Mouse (Mus musculus) CH12.LX (cell line): Measurements from ENCODE around the gene Pik3r2. TPM values are rescaled to one million over a fixed set of nuclear protein-coding genes. Genes with fewer than 3 reads are reported as not detected.
A peak's percentile ranks its signal among the peaks of the same experiment; 100 is the strongest.

Experiments used
- DNase-seq: peaks from one replicate; pipeline ENCODE4 v3.0.0-alpha.2; 2013; ENCODE audit errors: extremely low read depth
- H3K27ac ChIP-seq: 2 replicates; pipeline ENCODE4 v1.5.1; 2012; ENCODE audit warnings: low read depth, mild to moderate bottlenecking, control low read depth, moderate library complexity; ENCODE audit not compliant: insufficient read depth
- H3K27me3 ChIP-seq: replicated peaks from 2 replicates; pipeline ENCODE3; 2012; ENCODE audit warnings: inconsistent platforms
- H3K36me3 ChIP-seq, 2 experiments: replicated peaks in 1 of 2; 2 replicates each; pipeline versions ENCODE3 to v1.6.1; 2012; ENCODE audit warnings: inconsistent platforms in 1 of 2, low read length in 1 of 2, mild to moderate bottlenecking in 1 of 2, mixed read lengths in 1 of 2, moderate library complexity in 1 of 2; ENCODE audit not compliant: control insufficient read depth in 1 of 2, insufficient read depth in 1 of 2
- H3K4me1 ChIP-seq, 2 experiments: 2 replicates each; pipeline ENCODE4 v1.6.1; 2012; ENCODE audit warnings: inconsistent platforms in 1 of 2, moderate library complexity in 1 of 2; ENCODE audit not compliant: insufficient read depth in 2 of 2, control insufficient read depth in 1 of 2
- H3K4me2 ChIP-seq: 2 replicates; pipeline ENCODE4 v1.6.1; 2012; ENCODE audit warnings: low read depth, mild to moderate bottlenecking, control low read depth; ENCODE audit not compliant: poor library complexity, insufficient read depth, severe bottlenecking
- H3K4me3 ChIP-seq, 3 experiments: fragments of 150-350 bp in 1 of 3; sonication (generic) in 1 of 3; replicated peaks in 1 of 3; 2 replicates each; pipeline versions ENCODE3 to v1.5.1; 2011 to 2012; ENCODE audit warnings: low read depth in 2 of 3, low read length in 2 of 3, mild to moderate bottlenecking in 2 of 3, moderate library complexity in 2 of 3, control low read depth in 1 of 3, improper control_type of control experiment in 1 of 3, inconsistent platforms in 1 of 3, mixed read lengths in 1 of 3; ENCODE audit not compliant: poor library complexity in 1 of 3
- H3K79me2 ChIP-seq: replicated peaks from 2 replicates; pipeline ENCODE4 v1.6.1; 2012; ENCODE audit warnings: mild to moderate bottlenecking, moderate library complexity; ENCODE audit not compliant: control insufficient read depth, poor library complexity, insufficient read depth, severe bottlenecking; ENCODE audit errors: extremely low read depth
- H3K9ac ChIP-seq: 2 replicates; pipeline ENCODE4 v1.6.1; 2012; ENCODE audit warnings: low read depth, mild to moderate bottlenecking, control low read depth, moderate library complexity; ENCODE audit not compliant: insufficient read depth
- H3K9me3 ChIP-seq: replicated peaks from 2 replicates; pipeline ENCODE3; 2012; ENCODE audit warnings: low read length, inconsistent platforms, mixed read lengths
- CHD1 ChIP-seq: IDR thresholded peaks from 2 replicates; pipeline ENCODE4 v1.6.1; 2012; ENCODE audit warnings: low read depth, low read length, improper control_type of control experiment, inconsistent platforms
- ELF1 ChIP-seq: IDR thresholded peaks from 2 replicates; pipeline ENCODE4 v1.6.1; 2014; ENCODE audit warnings: low read depth, mild to moderate bottlenecking, inconsistent platforms, low read length, improper control_type of control experiment
- EP300 ChIP-seq: IDR thresholded peaks from 2 replicates; pipeline ENCODE4 v1.6.1; 2011; ENCODE audit warnings: low read length, improper control_type of control experiment
- ETS1 ChIP-seq: conservative IDR thresholded peaks from 2 replicates; pipeline ENCODE4 v1.6.1; 2012; ENCODE audit warnings: low read depth, mild to moderate bottlenecking, inconsistent platforms, low read length, improper control_type of control experiment, moderate library complexity
- GABPA ChIP-seq: IDR thresholded peaks from 2 replicates; pipeline ENCODE4 v1.6.1; 2012; ENCODE audit warnings: low read depth, low read length, improper control_type of control experiment, inconsistent platforms; ENCODE audit not compliant: insufficient replicate concordance
- HCFC1 ChIP-seq: IDR thresholded peaks from 2 replicates; pipeline ENCODE4 v1.6.1; 2012; ENCODE audit warnings: low read depth, mild to moderate bottlenecking, inconsistent platforms, low read length, improper control_type of control experiment
- IRF4 ChIP-seq: IDR thresholded peaks from 2 replicates; pipeline ENCODE4 v1.6.1; 2014; ENCODE audit warnings: low read depth, mild to moderate bottlenecking, inconsistent platforms, low read length, improper control_type of control experiment
- JUND ChIP-seq: conservative IDR thresholded peaks from 2 replicates; pipeline ENCODE4 v1.6.1; 2011; ENCODE audit warnings: low read depth, low read length, improper control_type of control experiment
- KAT2A ChIP-seq: IDR thresholded peaks from 2 replicates; pipeline ENCODE4 v1.6.1; 2012; ENCODE audit warnings: low read length, improper control_type of control experiment, inconsistent platforms; ENCODE audit not compliant: insufficient replicate concordance
- MAFK ChIP-seq: IDR thresholded peaks from 2 replicates; pipeline ENCODE4 v1.6.1; 2011; ENCODE audit warnings: low read length, improper control_type of control experiment; ENCODE audit not compliant: insufficient replicate concordance
- MAX ChIP-seq: IDR thresholded peaks from 2 replicates; pipeline ENCODE4 v1.6.1; 2011; ENCODE audit warnings: low read length, improper control_type of control experiment
- MAZ ChIP-seq: IDR thresholded peaks from 2 replicates; pipeline ENCODE4 v1.6.1; 2012; ENCODE audit warnings: low read depth, mild to moderate bottlenecking, inconsistent platforms, low read length, improper control_type of control experiment, moderate library complexity
- MEF2A ChIP-seq: IDR thresholded peaks from 2 replicates; pipeline ENCODE4 v1.6.1; 2014; ENCODE audit warnings: low read depth, mild to moderate bottlenecking, inconsistent platforms, low read length, improper control_type of control experiment, borderline replicate concordance
- NELFE ChIP-seq: IDR thresholded peaks from 2 replicates; pipeline ENCODE4 v1.6.1; 2011; ENCODE audit warnings: low read depth, low read length, improper control_type of control experiment
- NRF1 ChIP-seq: IDR thresholded peaks from 2 replicates; pipeline ENCODE4 v1.6.1; 2014; ENCODE audit warnings: low read depth, mild to moderate bottlenecking, inconsistent platforms, low read length, improper control_type of control experiment, moderate library complexity
- PAX5 ChIP-seq: IDR thresholded peaks from 2 replicates; pipeline ENCODE4 v1.6.1; 2012; ENCODE audit warnings: low read length, inconsistent platforms, mixed read lengths
- POLR2A ChIP-seq: IDR thresholded peaks from 2 replicates; pipeline ENCODE4 v1.6.1; 2011; ENCODE audit warnings: low read depth, mild to moderate bottlenecking, improper control_type of control experiment, low read length
- POLR2AphosphoS2 ChIP-seq: IDR thresholded peaks from 2 replicates; pipeline ENCODE4 v1.6.1; 2011; ENCODE audit warnings: low read depth, low read length, improper control_type of control experiment
- RAD21 ChIP-seq: IDR thresholded peaks from 2 replicates; pipeline ENCODE4 v1.6.1; 2011; ENCODE audit warnings: low read depth, mild to moderate bottlenecking, low read length, improper control_type of control experiment, moderate library complexity
- SIN3A ChIP-seq: IDR thresholded peaks from 2 replicates; pipeline ENCODE4 v1.6.1; 2012; ENCODE audit warnings: low read length, improper control_type of control experiment, inconsistent platforms
- SMC3 ChIP-seq: IDR thresholded peaks from 2 replicates; pipeline ENCODE4 v1.6.1; 2011; ENCODE audit warnings: low read depth, low read length, improper control_type of control experiment
- TCF12 ChIP-seq: IDR thresholded peaks from 2 replicates; pipeline ENCODE4 v1.6.1; 2014; ENCODE audit warnings: low read depth, mild to moderate bottlenecking, inconsistent platforms, low read length, improper control_type of control experiment
- UBTF ChIP-seq: IDR thresholded peaks from 2 replicates; pipeline ENCODE4 v1.6.1; 2012; ENCODE audit warnings: low read depth, mild to moderate bottlenecking, inconsistent platforms, low read length, improper control_type of control experiment, moderate library complexity
- USF1 ChIP-seq: IDR thresholded peaks from 2 replicates; pipeline ENCODE4 v1.6.1; 2014; ENCODE audit warnings: low read depth, mild to moderate bottlenecking, inconsistent platforms, low read length, improper control_type of control experiment
- USF2 ChIP-seq: conservative IDR thresholded peaks from 2 replicates; pipeline ENCODE4 v1.6.1; 2011; ENCODE audit warnings: low read depth, low read length, improper control_type of control experiment
- ZC3H11A ChIP-seq: IDR thresholded peaks from 2 replicates; pipeline ENCODE4 v1.6.1; 2012; ENCODE audit warnings: low read depth, mild to moderate bottlenecking, inconsistent platforms, low read length, improper control_type of control experiment
- ZKSCAN1 ChIP-seq: IDR thresholded peaks from 2 replicates; pipeline ENCODE4 v1.6.1; 2012; ENCODE audit warnings: low read depth, inconsistent platforms, low read length, improper control_type of control experiment, borderline replicate concordance
- ZMIZ1 ChIP-seq: IDR thresholded peaks from 2 replicates; pipeline ENCODE4 v1.6.1; 2012; ENCODE audit warnings: low read depth, mild to moderate bottlenecking, inconsistent platforms, low read length, improper control_type of control experiment
- ZNF384 ChIP-seq: IDR thresholded peaks from 2 replicates; pipeline ENCODE4 v1.6.1; 2012; ENCODE audit warnings: low read depth, low read length, improper control_type of control experiment, inconsistent platforms
- dilution Hi-C: fragments of 300-500 bp; cut with MboI; formaldehyde crosslinking; loops from 2 replicates; pipeline ENCODE4 v1.14.3; 2020; ENCODE audit warnings: low sequenced_read_pairs; ENCODE audit not compliant: extremely low pct_unique_long_range_greater_than_20kb, extremely low pct_ligation_motif_present
- in situ Hi-C: fragments of 300-500 bp; cut with MboI; formaldehyde crosslinking; loops from 3 replicates; pipeline ENCODE4 v1.14.3; 2019; ENCODE audit warnings: low sequenced_read_pairs, low pct_ligation_motif_present, low pct_unique_long_range_greater_than_20kb, mixed read lengths
- polyA plus RNA-seq: library from polyadenylated mRNA; unstranded; fragments of >175 nt; gene quantifications from 2 replicates; pipeline ENCODE4 v1.2.1, GENCODE M21; 2012; ENCODE audit warnings: low read depth; ENCODE audit not compliant: insufficient read length
- total RNA-seq, 2 experiments: library from RNA; depleted of rRNA; stranded (reverse); fragments of 300-350 nt in 1 of 2; fragments of >200 nt in 1 of 2; gene quantifications; 2 replicates each; pipeline ENCODE4 v1.2.3; 2012 to 2014

Pik3r2 gene
- total and polyA plus RNA-seq, 3 experiments, result 13.8 to 45.9 (median 25.8) TPM

DNA sequence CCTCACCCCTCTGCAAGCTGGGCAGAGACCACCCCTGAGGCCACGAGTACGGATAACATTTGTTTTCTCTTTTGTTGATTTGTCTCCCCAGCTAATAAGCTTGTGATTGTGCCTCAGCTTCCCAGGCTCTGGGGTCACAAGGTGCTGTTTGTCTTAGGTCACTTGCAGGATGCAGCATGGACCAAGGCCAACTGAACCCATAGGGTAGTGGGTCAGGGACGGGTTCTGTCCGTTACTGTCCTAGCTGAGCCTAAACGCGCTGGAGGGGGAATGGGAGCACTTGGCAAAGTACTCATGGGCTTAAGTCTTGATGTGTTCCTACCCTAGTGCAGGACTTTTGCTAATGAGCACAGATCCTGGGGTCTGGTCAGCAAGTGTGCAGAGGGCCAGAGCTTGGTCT is 9.0 kb downstream of the Pik3r2 start:
- dilution Hi-C loops (no loop called here), in situ Hi-C loops (loop anchor here (5.0 kb wide), 1 partner anchor 35 kb away; no protein-coding TSS in a partner anchor)
- H3K27ac ChIP-seq, result peak overlapping the region; percentile 49; the same call in 1 of the 2 replicates
- TF ChIP-seq MAZ, result no peak
- TF ChIP-seq HCFC1, result no peak
- TF ChIP-seq RAD21, result no peak
- TF ChIP-seq NRF1, result no peak
- TF ChIP-seq POLR2AphosphoS2, result no peak
- TF ChIP-seq GABPA, result no peak
- TF ChIP-seq MAFK, result no peak
- TF ChIP-seq POLR2A, result no peak
- no peak for TF ChIP-seq NELFE
- TF ChIP-seq IRF4, result no peak
- no peak for TF ChIP-seq ZKSCAN1
- TF ChIP-seq UBTF, result no peak
- TF ChIP-seq ETS1, result no peak
- H3K4me1 ChIP-seq, result peaks cover 38 to 75% of the 10 kb centered on the region in 2 experiments
- H3K4me3 ChIP-seq, result no peak overlapping the region
- no peak overlapping the region for H3K9ac ChIP-seq
- 0 out of 2 replicates have a peak overlapping the region, but pooled peaks have one; percentile 17 for H3K4me2 ChIP-seq
- H3K9me3 ChIP-seq, result no peaks in the 10 kb centered on the region
- peaks cover 44 to 68% of the 10 kb centered on the region in 2 experiments for H3K36me3 ChIP-seq
- H3K79me2 ChIP-seq, result no peaks in the 10 kb centered on the region
- H3K27me3 ChIP-seq, result no peaks in the 10 kb centered on the region
- DNase-seq, result no peak

DNA sequence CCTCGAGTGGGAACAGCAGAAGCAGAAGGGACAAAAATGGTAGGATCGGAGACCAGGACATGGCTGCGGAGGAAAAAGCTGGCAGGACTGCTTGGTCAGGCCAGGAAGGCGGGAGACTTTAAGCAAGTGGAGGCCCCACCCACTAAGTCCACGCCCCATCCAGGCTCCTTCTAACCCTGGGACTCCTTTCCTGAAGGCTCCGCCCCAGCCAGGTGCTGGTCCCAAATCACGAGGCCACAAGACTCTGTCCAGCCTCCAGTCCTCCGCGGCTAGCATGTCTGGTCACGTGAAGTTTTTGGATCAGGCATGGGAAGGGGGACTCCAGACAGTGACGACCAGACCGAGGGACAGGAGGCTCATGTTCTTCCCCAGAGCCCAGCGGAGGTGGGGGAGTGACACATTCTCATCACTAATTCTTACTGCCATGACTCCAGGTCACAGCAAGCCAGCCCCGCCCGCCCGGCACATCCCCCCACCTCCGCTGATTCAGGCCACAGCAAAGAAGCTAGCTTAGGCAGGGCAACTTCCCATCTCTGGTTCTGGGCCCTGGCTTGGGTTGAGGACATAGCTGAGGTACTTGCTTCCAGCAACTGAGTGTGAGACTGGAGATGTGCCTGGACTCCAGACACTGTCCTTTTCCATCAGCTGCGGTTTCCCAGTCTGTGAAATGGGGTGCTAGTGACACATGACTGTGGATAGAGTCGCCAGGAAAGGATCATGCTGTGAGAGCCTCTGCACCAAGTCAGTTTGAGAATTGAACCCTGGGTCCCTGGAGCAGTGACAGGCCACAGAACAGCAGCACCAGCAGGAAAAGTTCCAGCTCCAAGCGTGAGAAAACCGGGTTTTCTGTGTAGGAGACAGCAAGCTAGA is 9.7 kb downstream of the Pik3r2 start:
- Histone ChIP-seq H3K79me2 (no peaks in the 10 kb centered on the region), H3K4me1 (peaks cover 31 to 75% of the 10 kb centered on the region in 2 experiments), H3K27me3 (no peaks in the 10 kb centered on the region), H3K9ac (peak overlapping the region; percentile 41), H3K4me2 (peak overlapping the region; percentile 69), H3K27ac (peak overlapping the region; percentile 75), H3K36me3 (peaks cover 39 to 69% of the 10 kb centered on the region in 2 experiments), H3K4me3 (peak overlapping the region; percentile 62 to 69 (median 65)), H3K9me3 (no peaks in the 10 kb centered on the region)
- DNase-seq, result peak; percentile 88
- in situ Hi-C loops, result loop anchor here (5.0 kb wide), 1 partner anchor 35 kb away; no protein-coding TSS in a partner anchor
- dilution Hi-C loops, result no loop called here
- TF ChIP-seq MAX (0 out of 2 replicates have a peak, but pooled peaks have one; percentile 52), POLR2A (peak; percentile 93), USF1 (peak; percentile 67), PAX5 (no peak), HCFC1 (no peak), NRF1 (no peak), ZC3H11A (no peak), MEF2A (0 out of 2 replicates have a peak, but pooled peaks have one; percentile 28), EP300 (no peak), UBTF (no peak), SIN3A (no peak), ELF1 (no peak), JUND (no peak), CHD1 (no peak), RAD21 (no peak), SMC3 (no peak), ZKSCAN1 (no peak), ZMIZ1 (peak; percentile 89), GABPA (no peak), ZNF384 (no peak), TCF12 (peak; percentile 57; the same call in 1 of the 2 replicates), NELFE (peak; percentile 90), USF2 (no peak; the same call in 1 of the 2 replicates), KAT2A (no peak)
